Mouse (Mus musculus) forebrain, embryonic 13.5 days (tissue): ENCODE data around the gene Pla2g4a. TPM values are rescaled to one million over a fixed set of nuclear protein-coding genes. Genes with fewer than 3 reads are reported as not detected.

Source experiments
- ATAC-seq: fragments of 200-750 bp; cut with Nextera tagmentation; 2 replicates; pipeline ENCODE4 v1.8.0; 2017
- H3K27ac ChIP-seq: fragments of 300-500 bp; sonication (generic); 2 replicates; pipeline ENCODE4 v1.5.1; 2015; ENCODE audit warnings: inconsistent platforms, mild to moderate bottlenecking, moderate library complexity
- H3K27me3 ChIP-seq: fragments of 300-500 bp; sonication (generic); 2 replicates; pipeline ENCODE4 v1.6.1; 2015; ENCODE audit warnings: mild to moderate bottlenecking, inconsistent platforms
- H3K36me3 ChIP-seq: fragments of 300-500 bp; sonication (generic); 2 replicates; pipeline ENCODE4 v1.6.1; 2015; ENCODE audit warnings: mild to moderate bottlenecking, inconsistent platforms; ENCODE audit not compliant: poor library complexity, severe bottlenecking
- H3K4me1 ChIP-seq: fragments of 300-500 bp; sonication (generic); 2 replicates; pipeline ENCODE4 v1.6.1; 2015; ENCODE audit warnings: inconsistent platforms
- H3K4me2 ChIP-seq: fragments of 300-500 bp; sonication (generic); 2 replicates; pipeline ENCODE4 v1.6.1; 2015; ENCODE audit warnings: inconsistent platforms, mild to moderate bottlenecking, moderate library complexity
- H3K4me3 ChIP-seq: fragments of 300-500 bp; sonication (generic); 2 replicates; pipeline ENCODE4 v1.5.1; 2015; ENCODE audit warnings: mild to moderate bottlenecking, inconsistent platforms
- H3K9ac ChIP-seq: fragments of 300-500 bp; sonication (generic); 2 replicates; pipeline ENCODE4 v1.6.1; 2015; ENCODE audit warnings: mild to moderate bottlenecking, inconsistent platforms
- H3K9me3 ChIP-seq: fragments of 300-500 bp; sonication (generic); replicated peaks from 2 replicates; pipeline ENCODE4 v1.6.1; 2016; ENCODE audit warnings: inconsistent platforms
- WGBS: fragments of 180-500 bp; shearing (Covaris S2); methylation state at CpG from one replicate; pipeline ENCODE4 v1.1.7; 2015; 5-methylcytosine and 5-hydroxymethylcytosine counted together
- polyA plus RNA-seq: library from polyadenylated mRNA; unstranded; fragments of >200 nt; fragmentation: Nextera tagmentation; extraction: Ambion mirVana; gene quantifications from 2 replicates; pipeline ENCODE4 v1.2.1, GENCODE M21; 2015

The Pla2g4a gene
- polyA plus RNA-seq, 1 experiment from 2014 or later, result 1.1 TPM

DNA sequence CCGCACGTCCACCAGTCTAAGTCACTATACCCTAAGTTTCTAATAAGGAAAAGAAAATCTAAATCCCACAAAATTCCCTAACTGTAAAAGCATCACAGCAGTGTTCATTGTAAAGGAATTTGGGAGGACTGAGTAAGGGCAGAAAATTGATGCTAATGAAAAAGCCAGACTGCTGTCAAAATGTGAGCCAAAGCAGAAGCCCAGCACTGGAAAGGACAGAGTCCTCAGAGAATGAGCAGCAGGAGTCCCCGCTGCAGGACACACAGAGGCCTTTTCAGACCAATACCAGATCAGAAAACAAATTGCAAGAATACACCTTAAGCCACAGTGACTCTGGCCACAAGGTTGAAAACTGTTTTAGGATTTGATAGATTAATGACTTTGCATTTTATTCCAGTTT is 124.6 kb downstream of the Pla2g4a start:
- WGBS, result 85% methylated on average over 3 of the region's 3 CpGs
- H3K9me3 ChIP-seq, result no peaks in the 10 kb centered on the region
- H3K9ac ChIP-seq, result no peak overlapping the region
- no peak overlapping the region for H3K4me2 ChIP-seq
- no peaks in the 10 kb centered on the region for H3K36me3 ChIP-seq
- no peak for ATAC-seq
- H3K4me1 ChIP-seq, result no peaks in the 10 kb centered on the region
- H3K27me3 ChIP-seq, result no peaks in the 10 kb centered on the region
- no peak overlapping the region for H3K27ac ChIP-seq
- H3K4me3 ChIP-seq, result no peak overlapping the region

DNA sequence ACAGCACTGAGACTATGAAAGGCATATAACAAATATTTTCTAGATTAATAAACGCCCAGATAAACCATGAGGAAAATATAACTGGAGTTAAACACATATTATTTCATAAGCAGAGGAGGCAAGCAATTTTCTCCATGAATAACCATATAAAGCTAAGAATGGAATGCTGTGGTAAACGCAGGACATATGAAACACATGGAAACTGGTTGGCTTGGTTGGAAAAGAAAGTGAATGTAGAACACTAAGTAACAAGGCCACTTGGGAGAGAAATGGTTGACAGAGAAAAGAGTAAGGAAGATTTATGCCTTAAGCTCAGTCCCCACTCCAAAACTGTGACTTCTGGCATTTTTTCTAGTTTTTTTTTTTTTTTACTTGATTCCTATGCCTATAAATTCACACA is 127.2 kb downstream of the Pla2g4a start:
- H3K4me1 ChIP-seq, result no peaks in the 10 kb centered on the region
- H3K9ac ChIP-seq, result no peak overlapping the region
- H3K9me3 ChIP-seq, result no peaks in the 10 kb centered on the region
- no peaks in the 10 kb centered on the region for H3K27me3 ChIP-seq
- H3K4me3 ChIP-seq, result no peak overlapping the region
- no peak overlapping the region for H3K4me2 ChIP-seq
- H3K27ac ChIP-seq, result no peak overlapping the region
- 86% methylated on average over 2 of the region's 2 CpGs for WGBS
- ATAC-seq, result no peak
- no peaks in the 10 kb centered on the region for H3K36me3 ChIP-seq

DNA sequence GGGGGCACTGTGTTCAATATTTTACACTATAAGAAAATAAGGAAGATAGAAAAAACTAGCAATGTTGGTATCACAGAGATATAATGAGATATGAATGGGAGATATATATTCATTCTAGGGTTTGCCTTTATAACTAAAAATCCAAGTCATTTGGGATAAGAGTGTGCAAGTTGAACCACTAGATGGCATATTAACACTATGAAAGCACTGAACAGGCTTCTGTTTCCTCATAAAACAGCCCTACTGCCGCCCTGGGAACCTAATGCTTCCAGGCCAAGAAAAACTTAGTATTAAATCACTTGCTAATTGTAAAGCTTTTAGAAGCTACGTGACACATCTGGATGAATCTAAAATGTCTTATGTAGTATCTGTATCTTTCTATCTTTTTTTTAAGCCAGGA is 128.1 kb downstream of the Pla2g4a start:
- no peak overlapping the region for H3K4me3 ChIP-seq
- 31% methylated on average over 2 of the region's 2 CpGs for WGBS
- H3K27me3 ChIP-seq, result no peaks in the 10 kb centered on the region
- H3K9ac ChIP-seq, result no peak overlapping the region
- ATAC-seq, result peak; percentile 95
- no peak overlapping the region for H3K4me2 ChIP-seq
- no peaks in the 10 kb centered on the region for H3K4me1 ChIP-seq
- H3K9me3 ChIP-seq, result no peaks in the 10 kb centered on the region
- no peaks in the 10 kb centered on the region for H3K36me3 ChIP-seq
- no peak overlapping the region for H3K27ac ChIP-seq

- H3K4me1 ChIP-seq, result no peaks in the 10 kb centered on the region
- ATAC-seq, result peak; percentile 42; the same call in 1 of the 2 replicates
- no peak overlapping the region for H3K27ac ChIP-seq
- WGBS, result 60% methylated on average over 1 of the region's 1 CpGs
- H3K4me3 ChIP-seq, result no peak overlapping the region
- H3K27me3 ChIP-seq, result no peaks in the 10 kb centered on the region
- no peaks in the 10 kb centered on the region for H3K9me3 ChIP-seq
- H3K4me2 ChIP-seq, result no peak overlapping the region
- H3K36me3 ChIP-seq, result no peaks in the 10 kb centered on the region
- H3K9ac ChIP-seq, result no peak overlapping the region
These were observed 128.6 kb downstream of the Pla2g4a start for GRCm38 (mm10) chr1:149832514-149832913.

GRCm38 (mm10) chr1:149831100-149831499 is 130.0 kb downstream of the Pla2g4a start:
- no peak for ATAC-seq
- H3K27me3 ChIP-seq, result no peaks in the 10 kb centered on the region
- no peak overlapping the region for H3K9ac ChIP-seq
- no peaks in the 10 kb centered on the region for H3K4me1 ChIP-seq
- no peak overlapping the region for H3K4me2 ChIP-seq
- no peaks in the 10 kb centered on the region for H3K36me3 ChIP-seq
- H3K27ac ChIP-seq, result no peak overlapping the region
- H3K9me3 ChIP-seq, result 0 out of 2 replicates have a peak, but pooled peaks cover 1% of the 10 kb centered on the region
- H3K4me3 ChIP-seq, result no peak overlapping the region
- 90% methylated on average over 1 of the region's 1 CpGs for WGBS

DNA sequence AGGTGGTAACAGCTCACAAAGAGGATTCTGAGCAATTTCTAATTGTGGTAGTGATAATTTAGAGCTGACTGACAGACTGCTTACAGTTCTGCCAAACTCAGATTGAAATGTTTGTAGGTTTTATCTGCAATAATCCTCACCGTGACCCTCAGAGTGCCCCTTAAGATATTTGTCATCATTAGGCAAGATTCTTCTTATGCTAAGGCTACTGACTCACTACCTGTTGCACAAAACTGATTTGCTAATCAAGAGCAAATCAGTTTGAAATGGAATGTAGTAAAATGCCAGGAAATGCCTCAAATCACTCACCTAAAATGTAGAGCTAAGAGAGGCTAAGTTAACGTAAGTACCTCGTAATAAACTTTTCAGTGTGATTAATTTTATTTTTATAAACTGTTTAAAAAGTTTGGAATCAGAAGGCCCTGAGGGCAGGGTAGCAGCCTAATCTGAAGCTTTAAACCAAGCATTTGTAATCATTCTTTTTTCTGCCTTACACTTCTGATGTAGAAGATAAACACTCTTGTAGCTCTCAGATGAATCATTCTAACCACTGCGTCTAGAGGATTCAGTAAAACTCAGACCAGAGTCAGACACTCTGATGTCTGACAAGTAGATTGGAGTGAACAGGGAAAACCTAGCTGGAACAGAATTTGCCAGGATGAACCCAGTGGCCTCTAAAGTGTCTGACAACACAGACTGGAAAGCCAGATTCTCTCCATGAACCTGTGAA is 147.3 kb downstream of the Pla2g4a start:
- Histone ChIP-seq H3K9ac (no peak overlapping the region), H3K9me3 (no peaks in the 10 kb centered on the region), H3K4me3 (no peak overlapping the region), H3K4me2 (no peak overlapping the region), H3K27ac (no peak overlapping the region), H3K36me3 (no peaks in the 10 kb centered on the region), H3K27me3 (no peaks in the 10 kb centered on the region), H3K4me1 (no peaks in the 10 kb centered on the region)
- ATAC-seq, result no peak
- WGBS, result 88% methylated on average over 4 of the region's 4 CpGs

GRCm38 (mm10) chr1:149809527-149809926 is 151.6 kb downstream of the Pla2g4a start:
- 82% methylated on average over 1 of the region's 1 CpGs for WGBS
- no peak overlapping the region for H3K4me3 ChIP-seq
- no peaks in the 10 kb centered on the region for H3K27me3 ChIP-seq
- H3K9ac ChIP-seq, result no peak overlapping the region
- no peaks in the 10 kb centered on the region for H3K9me3 ChIP-seq
- no peak overlapping the region for H3K4me2 ChIP-seq
- ATAC-seq, result no peak
- no peaks in the 10 kb centered on the region for H3K4me1 ChIP-seq
- no peaks in the 10 kb centered on the region for H3K36me3 ChIP-seq
- H3K27ac ChIP-seq, result no peak overlapping the region

Other genes starting within 250 kb of the Pla2g4a start
- gene Ptgs2, start 138.7 kb upstream of the Pla2g4a start, polyA plus RNA-seq, result 0.09 TPM in 1 of 2 replicates, not detected in the other